Mouse (Mus musculus): ENCODE data around the gene Oxsm.

DNA sequence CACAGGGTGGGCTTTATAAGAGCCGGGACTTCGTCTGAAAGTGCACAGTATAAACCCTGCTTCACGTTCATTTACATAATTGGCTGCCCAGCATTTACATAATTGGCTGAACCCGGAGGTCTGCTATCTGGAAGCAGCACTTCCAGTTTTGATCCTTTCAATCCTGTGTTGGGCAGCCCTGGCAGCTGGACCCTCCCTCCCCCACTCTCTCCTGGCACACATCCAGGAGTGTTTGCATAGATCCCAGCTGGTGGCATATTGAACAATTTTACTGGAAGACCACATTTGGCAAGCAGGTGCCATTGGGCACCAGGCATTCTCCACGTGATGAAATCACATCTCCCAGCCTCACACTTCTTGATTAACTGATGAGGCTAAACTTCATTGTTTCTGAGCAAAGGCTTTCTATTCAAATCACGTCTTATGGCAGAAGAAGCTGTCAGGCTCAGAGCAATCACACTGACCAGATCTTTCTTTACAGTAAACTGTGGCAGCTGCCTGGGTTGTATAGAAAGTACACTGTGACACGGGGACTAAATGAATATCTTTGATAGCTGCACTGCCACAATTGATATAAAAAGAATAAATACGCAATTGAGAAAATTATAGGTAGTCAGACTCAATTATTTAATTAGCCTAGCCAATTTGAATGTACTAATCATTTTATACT lies 48.5 kb downstream of the Oxsm start:
- TF ChIP-seq CTCF (IDR thresholded peaks at IDR 0.05; ENCODE audit: low read depth, low read length) (no peak), POLR2A (IDR thresholded peaks at IDR 0.05; ENCODE audit: borderline replicate concordance, low read depth, low read length) (no peak)

Data from bone marrow macrophage, adult 2 months (primary cell).